Mouse (Mus musculus) heart, postnatal 25 days (tissue): ENCODE results near the gene Gm5475. TPM values are rescaled to one million over a fixed set of nuclear protein-coding genes. Genes with fewer than 3 reads are reported as not detected.

ENCODE experiments used
- DNase-seq: peaks from one replicate; pipeline ENCODE4 v3.0.0; 2022; ENCODE audit warnings: low spot score
- intact Hi-C: fragments of 180-260 bp; cut with DNase I; formaldehyde crosslinking; loops from one replicate; pipeline ENCODE4 v1.15.1; 2025
- total RNA-seq, 2 experiments: library from RNA; stranded (reverse); gene quantifications; 2 replicates each; pipeline ENCODE4 v1.2.3; 2021

Gene Gm5475
- total RNA-seq, 2 experiments from 2014 or later = not detected

- intact Hi-C loops = no loop called here
- no peak for DNase-seq
These were observed 14.2 kb downstream of the Gm5475 start for GRCm38 (mm10) chr15:100436112-100436511.

GRCm38 (mm10) chr15:100436518-100436917, 14.6 kb downstream of the Gm5475 start:
- intact Hi-C loops = no loop called here
- no peak for DNase-seq

- peak; percentile 74 for DNase-seq
- intact Hi-C loops = no loop called here
These were observed 21.4 kb downstream of the Gm5475 start for GRCm38 (mm10) chr15:100443126-100443922.

GRCm38 (mm10) chr15:100446887-100447286, 24.9 kb downstream of the Gm5475 start:
- intact Hi-C loops = no loop called here
- no peak for DNase-seq

GRCm38 (mm10) chr15:100448572-100448971, 26.6 kb downstream of the Gm5475 start:
- intact Hi-C loops = no loop called here
- DNase-seq = no peak

- intact Hi-C loops = no loop called here
- DNase-seq = no peak
These were observed 27.5 kb downstream of the Gm5475 start for GRCm38 (mm10) chr15:100449495-100449894.

GRCm38 (mm10) chr15:100451245-100451644, 29.3 kb downstream of the Gm5475 start:
- peak; percentile 33 for DNase-seq
- intact Hi-C loops = no loop called here

GRCm38 (mm10) chr15:100452486-100452885, 30.5 kb downstream of the Gm5475 start:
- intact Hi-C loops = no loop called here
- DNase-seq = no peak

- DNase-seq = no peak
- intact Hi-C loops = loop anchor here (2.0 to 5.0 kb wide), 4 partner anchors 34 to 434 kb away; partner anchors contain the start of gene Gm5475
These were observed 34.5 kb downstream of the Gm5475 start for GRCm38 (mm10) chr15:100456356-100456991.

GRCm38 (mm10) chr15:100457340-100457739, 35.4 kb downstream of the Gm5475 start:
- intact Hi-C loops = loop anchor here (2.0 to 5.0 kb wide), 4 partner anchors 35 to 435 kb away; partner anchors contain the start of gene Gm5475
- DNase-seq = no peak

- intact Hi-C loops = loop anchor here (5.0 kb wide), 3 partner anchors 36 to 196 kb away; partner anchors contain the start of gene Gm5475
- no peak for DNase-seq
These were observed 36.1 kb downstream of the Gm5475 start for GRCm38 (mm10) chr15:100458055-100458454.

GRCm38 (mm10) chr15:100460942-100461341, 39.0 kb downstream of the Gm5475 start:
- intact Hi-C loops = no loop called here
- no peak for DNase-seq

GRCm38 (mm10) chr15:100461646-100462045, 39.7 kb downstream of the Gm5475 start:
- no peak for DNase-seq
- intact Hi-C loops = no loop called here

- intact Hi-C loops = no loop called here
- DNase-seq = no peak
These were observed 40.1 kb downstream of the Gm5475 start for GRCm38 (mm10) chr15:100462086-100462485.

GRCm38 (mm10) chr15:100463712-100464111, 41.8 kb downstream of the Gm5475 start:
- intact Hi-C loops = loop anchor here (2.0 kb wide), 1 partner anchor 219 kb away; no protein-coding TSS in a partner anchor

GRCm38 (mm10) chr15:100465432-100465831, 43.5 kb downstream of the Gm5475 start:
- intact Hi-C loops = loop anchor here (2.0 kb wide), 1 partner anchor 217 kb away; no protein-coding TSS in a partner anchor
- DNase-seq = no peak

More at GRCm38 (mm10) chr15:100463712-100464111, 41.8 kb downstream of the Gm5475 start:
- DNase-seq = no peak

- no peak for DNase-seq
- intact Hi-C loops = no loop called here
These were observed 45.8 kb downstream of the Gm5475 start for GRCm38 (mm10) chr15:100467738-100468137.

- peak; percentile 85 for DNase-seq
- intact Hi-C loops = no loop called here
These were observed 46.6 kb downstream of the Gm5475 start, which contains the start of gene Letmd1 for GRCm38 (mm10) chr15:100468295-100469188. Letmd1 (plus strand) TSS chr15:100469023.

- intact Hi-C loops = no loop called here
- no peak for DNase-seq
These were observed 47.2 kb downstream of the Gm5475 start for GRCm38 (mm10) chr15:100469189-100469545.

- no peak for DNase-seq
- intact Hi-C loops = loop anchor here (2.0 kb wide), 1 partner anchor 23 kb away; no protein-coding TSS in a partner anchor
These were observed 48.1 kb downstream of the Gm5475 start for GRCm38 (mm10) chr15:100470037-100470436.
